In the genomic region with DNA sequence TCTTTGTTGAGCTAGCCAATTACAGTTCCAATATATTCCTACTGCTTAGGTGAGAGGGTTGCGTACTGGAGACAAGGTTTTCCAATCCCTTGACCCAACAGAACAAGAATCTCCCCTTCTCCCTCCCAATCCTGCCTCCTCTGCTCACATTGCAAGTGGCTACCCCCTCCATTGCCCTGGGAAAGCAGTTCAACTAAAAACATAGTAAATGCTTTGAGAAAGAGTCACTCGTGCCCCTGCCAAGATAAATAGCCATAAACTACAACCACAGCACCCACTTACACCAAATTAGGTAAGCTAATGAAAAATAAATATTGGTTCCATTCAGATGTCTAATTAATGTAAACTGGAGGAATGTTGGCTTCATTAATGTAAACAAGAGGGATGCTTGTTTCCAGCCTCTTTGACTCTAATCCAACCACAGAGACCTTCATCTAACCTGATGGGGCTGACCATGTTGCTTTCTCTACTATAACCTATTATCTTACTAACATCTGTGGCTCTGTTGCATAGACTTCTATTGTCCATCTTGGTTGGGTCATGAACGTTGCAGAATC, we compare ENCODE assay signal across 21 mouse cellular contexts. TPM values are rescaled to one million over a fixed set of nuclear protein-coding genes. Genes with fewer than 3 reads are reported as not detected.
"Had no signal": no experiment of that assay in that cellular context is flagged by ENCODE, and none has a peak within 500 bp of the region (broad histone marks: within the 10 kb centered on the region; RNA-seq: fewer than 3 reads in every experiment).

No protein-coding gene starts in this region.

- H3K27me3 ChIP-seq: neural tube, embryonic 15.5 days; stomach, embryonic 15.5 days had no signal

- H3K36me3 ChIP-seq: neural tube, embryonic 15.5 days; stomach, embryonic 15.5 days had no signal

- DNase-seq: retina, postnatal 1 day; right cerebral cortex, adult 18-20 months; right cerebral cortex, postnatal 14 days; right cerebral cortex, postnatal 25 days; right cerebral cortex, postnatal 4 days; spleen, adult 18-20 months; thymus, adult 18-20 months; thymus, adult 2 months; thymus, postnatal 14 days; thymus, postnatal 25 days; thymus, postnatal 36 days; thymus, postnatal 4 days had no signal

- H3K27ac ChIP-seq: neural tube, embryonic 15.5 days; stomach, embryonic 15.5 days; stomach, postnatal 0 days had no signal

- H3K9ac ChIP-seq: neural tube, embryonic 15.5 days; stomach, embryonic 15.5 days had no signal

- H3K4me2 ChIP-seq: neural tube, embryonic 15.5 days; stomach, embryonic 15.5 days had no signal

- H3K9me3 ChIP-seq: neural tube, embryonic 15.5 days; stomach, embryonic 15.5 days had no signal

- H3K4me1 ChIP-seq: neural tube, embryonic 15.5 days; stomach, embryonic 15.5 days had no signal

- H3K4me3 ChIP-seq: neural tube, embryonic 15.5 days; stomach, embryonic 15.5 days had no signal

RNA-seq across cellular contexts. Expression of a gene that starts 21.6 kb away (rescaled TPM):
- total RNA-seq: neutrophil, adult 5-6 weeks had no signal
- polyA plus RNA-seq: spleen, adult 2 months; testis, adult 2 months; urinary bladder, adult 2 months had no signal

RNA-seq across cellular contexts. Expression of a gene that starts 47.0 kb away (rescaled TPM):
- polyA plus RNA-seq: neural tube, embryonic 14.5 days; small intestine, adult 2 months; spleen, adult 2 months had no signal
